Mouse (Mus musculus) thymus, postnatal 25 days (tissue): ENCODE results near the gene Map3k13.

Experiments used
- DNase-seq: peaks from one replicate; pipeline ENCODE4 v3.0.0; 2022

Map3k13 gene

DNA sequence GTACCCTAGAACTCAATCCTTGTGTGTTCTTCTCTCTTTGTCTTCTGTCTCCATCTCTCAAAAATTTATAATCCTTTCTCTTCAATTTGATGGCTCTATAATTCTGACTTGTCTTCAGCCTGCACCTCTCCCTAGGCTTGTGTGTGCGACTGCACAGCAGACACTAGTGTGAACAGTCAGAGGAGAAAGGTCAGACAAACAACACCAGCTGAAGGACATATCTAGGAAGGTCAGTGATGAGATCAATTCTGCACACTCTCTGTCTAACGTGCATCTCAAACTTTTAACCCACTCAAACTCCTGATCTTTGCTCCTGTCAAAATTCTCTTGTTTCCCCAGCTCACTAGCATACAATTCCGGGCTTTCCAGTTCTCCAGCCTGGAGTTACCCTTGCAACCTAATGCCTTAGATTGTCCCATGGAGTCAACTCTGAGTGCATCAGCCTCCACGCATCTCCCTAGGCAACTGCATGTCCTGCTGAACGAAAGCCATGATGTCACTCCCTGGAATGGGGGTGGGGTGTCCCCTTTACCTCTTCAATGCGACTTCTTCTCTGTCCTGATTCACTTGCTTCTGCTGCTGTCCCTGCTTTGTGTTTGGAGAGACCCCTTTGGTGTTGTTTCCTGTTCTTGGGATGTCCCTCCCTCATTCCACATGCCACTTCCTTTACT lies 19.2 kb downstream of the Map3k13 start:
- no peak for DNase-seq

DNA sequence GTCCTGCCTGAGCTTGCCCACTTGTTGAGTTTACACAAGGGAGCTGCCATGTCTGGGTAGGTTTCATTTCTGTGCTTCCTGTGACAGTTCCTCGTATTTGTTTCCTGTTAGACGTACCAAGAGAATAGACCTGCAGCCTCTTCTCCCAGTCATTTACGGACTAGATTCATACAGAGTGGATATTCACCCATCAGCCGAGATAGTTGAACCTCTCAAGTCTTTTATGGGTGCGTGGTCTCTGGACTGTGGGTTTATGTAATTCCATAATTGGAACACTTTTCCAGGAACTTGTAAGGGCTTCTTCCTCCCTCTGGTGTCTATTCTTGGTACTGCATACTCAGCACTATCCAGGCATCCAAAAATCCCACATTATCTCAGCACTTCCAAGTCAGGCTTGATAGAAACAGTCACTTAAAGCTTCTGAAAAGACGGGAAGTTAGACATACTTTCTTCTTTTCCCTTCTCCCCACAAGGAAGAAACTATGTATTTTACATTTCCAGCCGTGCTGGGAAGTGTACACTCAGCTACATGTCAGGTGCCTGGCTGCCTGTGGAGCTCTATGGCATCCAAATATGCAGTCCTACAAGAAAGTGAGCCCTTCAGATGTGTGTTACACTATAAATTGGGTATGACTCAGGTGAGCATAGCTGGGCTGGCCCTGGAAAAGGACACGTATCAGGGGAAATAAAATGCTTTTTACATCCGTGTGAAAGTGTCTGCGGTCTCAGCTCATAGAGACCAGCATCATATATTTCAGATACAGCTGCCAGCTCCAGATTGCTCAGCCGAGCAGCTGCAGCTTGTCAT lies 20.9 kb downstream of the Map3k13 start:
- DNase-seq: peak; percentile 44

DNA sequence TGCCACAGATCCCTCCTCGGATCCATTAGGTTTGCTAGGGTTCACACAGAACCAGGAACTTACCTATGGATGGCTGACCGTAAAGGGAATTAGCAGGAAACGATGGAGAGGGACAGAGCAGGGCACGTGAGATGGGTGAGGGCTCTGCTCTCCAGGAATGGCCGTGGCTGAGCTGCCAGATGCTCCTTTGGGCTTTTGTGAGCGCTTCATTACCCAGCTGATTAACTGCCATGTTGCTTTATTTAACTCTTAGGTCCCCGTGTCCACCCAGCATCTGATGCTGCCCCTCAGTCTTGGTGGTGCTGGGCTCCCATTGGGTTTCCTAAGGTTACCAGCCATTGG lies 21.5 kb downstream of the Map3k13 start:
- DNase-seq: no peak

DNA sequence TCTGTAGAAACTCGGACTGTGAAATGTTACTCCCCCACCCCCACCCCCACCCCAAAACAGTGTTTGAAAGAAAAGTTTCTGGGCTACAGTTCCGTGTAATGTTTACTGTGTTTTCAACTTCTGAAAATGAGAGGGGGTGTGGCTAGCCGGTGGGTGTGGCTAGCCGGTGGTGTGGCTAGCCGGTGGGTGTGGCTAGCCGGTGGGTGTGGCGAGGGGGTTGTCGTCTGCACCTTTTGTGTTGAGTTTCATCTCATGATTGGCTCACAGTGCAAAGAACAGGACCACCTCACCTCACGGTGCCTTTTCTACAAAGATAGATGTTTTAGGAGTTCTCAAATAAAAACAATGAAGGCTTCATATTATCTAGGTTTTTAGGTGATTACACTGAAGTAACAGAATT lies 24.0 kb downstream of the Map3k13 start:
- DNase-seq: no peak

DNA sequence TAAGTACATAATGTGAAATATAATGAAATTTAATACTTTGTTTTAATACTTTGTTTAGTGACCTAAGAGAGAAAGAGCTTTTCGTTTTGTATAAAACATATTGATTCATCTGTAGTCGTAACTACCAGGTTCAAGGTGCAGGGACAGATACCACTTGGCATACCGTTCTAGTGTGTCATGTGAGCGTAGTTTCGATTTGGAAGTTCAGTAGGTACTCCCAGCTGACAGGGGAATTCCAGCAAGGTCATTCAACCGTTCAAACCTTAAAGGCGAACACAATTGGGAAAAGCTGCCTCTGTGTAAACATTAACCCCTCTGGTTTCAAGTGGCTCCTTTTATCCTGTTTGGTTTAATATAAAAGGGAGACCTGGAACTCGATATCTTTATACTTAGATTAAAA lies 24.5 kb downstream of the Map3k13 start:
- no peak for DNase-seq

DNA sequence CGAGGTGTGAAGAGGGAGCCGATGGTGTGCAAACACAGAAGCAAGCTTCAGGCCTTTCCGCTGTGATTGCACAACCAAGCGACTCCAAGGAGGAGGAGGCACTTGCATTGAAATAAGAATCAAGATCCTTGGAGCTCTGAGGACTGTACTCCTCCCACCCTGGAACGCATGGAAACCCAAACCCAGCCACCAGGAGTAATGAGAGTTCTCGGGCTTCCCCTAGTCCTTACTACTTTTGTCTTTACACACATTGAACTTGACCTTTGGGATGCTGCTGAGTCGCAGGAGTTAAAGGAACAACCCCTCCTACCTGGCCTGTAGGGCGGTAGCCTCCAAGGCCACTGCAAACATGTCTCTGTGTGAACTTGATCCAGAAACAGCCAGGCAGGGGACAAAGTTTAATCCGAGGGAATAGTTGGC lies 31.5 kb downstream of the Map3k13 start:
- no peak for DNase-seq

DNA sequence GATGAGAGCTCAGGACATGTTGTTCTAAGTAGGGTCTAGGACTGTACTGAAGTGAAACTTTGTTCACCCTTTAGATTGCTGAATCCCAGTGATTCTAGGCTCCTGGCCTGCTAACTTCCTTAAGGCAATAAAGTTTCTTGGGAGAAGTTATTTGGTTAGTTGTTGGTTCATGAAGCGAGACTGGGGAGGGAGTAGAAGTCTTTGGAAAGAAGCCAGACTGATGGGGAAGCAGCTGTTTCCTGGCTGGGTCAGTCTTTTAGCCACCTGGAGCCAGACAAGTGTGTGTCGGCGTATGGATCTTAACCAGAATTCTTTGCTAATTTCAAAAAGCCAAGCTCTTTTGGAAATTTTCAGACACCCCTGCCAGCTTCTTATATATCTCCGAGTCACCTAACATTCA lies 33.0 kb downstream of the Map3k13 start:
- no peak for DNase-seq

DNA sequence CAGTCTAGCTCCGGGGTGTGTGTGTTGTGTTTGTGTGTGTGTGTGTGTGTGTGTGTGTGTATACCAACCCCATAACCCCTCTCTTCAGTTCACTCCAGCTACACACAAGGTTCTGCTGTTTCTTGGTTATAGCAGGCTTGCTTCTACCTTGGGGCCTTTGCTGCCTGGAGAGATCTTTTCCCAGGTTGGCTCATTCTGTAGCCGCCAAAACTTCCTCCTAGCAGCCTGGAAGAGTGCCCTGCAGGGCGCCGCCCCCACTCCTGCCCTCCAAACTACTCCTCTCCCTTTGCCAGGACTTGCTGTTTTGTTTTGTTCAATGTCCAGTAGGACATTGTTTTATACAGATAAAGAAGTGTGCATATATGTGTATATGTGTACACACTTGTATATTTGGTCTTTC lies 33.4 kb downstream of the Map3k13 start:
- DNase-seq: no peak

DNA sequence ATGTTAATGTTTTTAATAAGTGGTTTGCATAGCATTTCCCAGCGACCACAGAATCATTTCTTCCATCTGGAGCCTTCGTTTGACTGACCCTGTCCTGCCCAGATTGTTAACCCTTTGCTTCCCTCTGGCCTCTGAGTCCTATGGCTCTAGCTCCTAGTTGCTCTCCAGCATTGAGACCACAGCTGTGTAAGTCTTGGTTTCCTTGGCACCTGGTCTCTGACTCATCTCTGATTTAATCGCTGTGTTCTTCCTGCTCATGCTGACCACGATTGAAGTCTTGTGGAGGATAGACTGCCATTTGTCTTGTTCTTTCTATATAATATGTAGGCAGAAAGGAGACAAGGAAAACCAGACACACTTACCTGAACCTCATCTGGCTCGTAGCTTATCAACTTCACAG lies 35.6 kb downstream of the Map3k13 start:
- no peak for DNase-seq

DNA sequence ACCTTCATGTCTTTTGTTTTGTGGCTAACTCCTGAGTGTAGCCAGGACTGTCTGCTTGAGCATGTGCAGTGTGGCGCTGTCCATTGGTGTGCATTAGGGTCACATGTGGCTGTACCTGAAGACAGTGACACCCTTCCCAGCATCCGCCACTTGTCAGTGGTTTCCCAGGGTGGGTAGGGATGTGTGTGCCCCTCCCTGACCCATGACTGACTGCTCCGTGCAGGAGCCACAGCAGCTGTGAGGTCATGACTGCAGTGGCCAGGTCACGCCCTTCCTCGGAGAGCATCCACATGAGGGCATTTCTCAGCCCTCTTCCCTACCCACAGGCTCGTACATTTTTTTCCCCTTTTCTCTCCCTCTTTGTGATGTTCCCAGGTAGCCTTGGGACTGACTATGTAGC lies 36.6 kb downstream of the Map3k13 start:
- no peak for DNase-seq

DNA sequence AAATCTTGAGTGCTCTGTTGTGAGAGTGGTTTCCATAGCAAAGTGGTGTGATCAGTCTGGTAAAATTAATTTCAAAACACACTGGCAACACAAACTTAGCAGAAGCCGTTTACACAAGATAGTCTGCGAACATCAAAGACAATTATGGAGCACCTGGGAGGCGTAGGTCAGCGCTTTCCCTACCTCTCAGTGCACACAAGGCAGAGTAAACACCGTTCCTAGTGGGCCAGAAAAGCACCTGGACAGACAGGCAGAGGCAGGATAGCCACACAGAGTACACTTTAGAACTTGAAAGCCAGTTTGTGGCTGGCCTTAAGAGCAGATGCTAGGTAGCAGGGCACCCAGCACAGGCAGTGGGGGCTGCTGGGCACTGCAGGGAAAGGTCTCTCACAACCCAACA lies 37.6 kb downstream of the Map3k13 start:
- DNase-seq: no peak

DNA sequence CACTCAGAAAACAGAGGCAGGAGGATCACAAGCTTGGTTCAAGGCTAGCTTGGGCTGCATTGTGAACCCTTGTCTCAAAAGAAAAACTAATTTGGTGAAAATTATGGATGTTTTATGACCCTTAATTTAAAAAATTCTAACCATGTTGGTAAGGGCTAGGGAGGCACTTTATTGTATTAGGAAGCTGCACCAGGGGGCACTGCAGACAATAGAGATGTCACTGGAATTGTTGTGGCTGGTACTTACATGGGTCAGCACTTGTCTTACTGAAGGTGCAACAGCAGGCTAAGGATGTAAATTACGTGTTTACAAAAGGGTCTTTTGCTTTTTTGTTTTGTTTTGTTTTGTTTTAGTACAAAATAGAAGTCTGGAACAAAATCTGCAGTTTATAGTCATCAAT lies 39.3 kb downstream of the Map3k13 start:
- DNase-seq: no peak

DNA sequence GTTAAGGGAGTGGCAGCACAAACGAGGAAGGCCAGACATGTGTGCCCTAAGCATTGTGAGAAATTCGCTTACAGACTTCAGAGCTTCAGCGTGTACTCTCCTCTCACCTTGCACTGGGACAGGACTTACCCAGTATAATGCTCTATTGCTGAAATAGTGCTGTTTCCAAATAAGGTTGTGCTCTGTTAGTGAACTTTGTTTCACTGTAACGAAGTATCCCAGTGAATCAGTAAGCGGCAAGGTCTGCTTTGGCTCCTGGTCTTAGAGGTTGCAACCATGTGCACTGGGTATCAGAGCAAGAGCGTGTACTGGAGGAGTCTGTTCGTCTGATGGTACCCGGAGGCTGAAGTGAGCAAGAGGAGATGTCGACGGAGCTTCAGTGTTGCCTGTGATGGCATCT lies 39.8 kb downstream of the Map3k13 start:
- DNase-seq: no peak

DNA sequence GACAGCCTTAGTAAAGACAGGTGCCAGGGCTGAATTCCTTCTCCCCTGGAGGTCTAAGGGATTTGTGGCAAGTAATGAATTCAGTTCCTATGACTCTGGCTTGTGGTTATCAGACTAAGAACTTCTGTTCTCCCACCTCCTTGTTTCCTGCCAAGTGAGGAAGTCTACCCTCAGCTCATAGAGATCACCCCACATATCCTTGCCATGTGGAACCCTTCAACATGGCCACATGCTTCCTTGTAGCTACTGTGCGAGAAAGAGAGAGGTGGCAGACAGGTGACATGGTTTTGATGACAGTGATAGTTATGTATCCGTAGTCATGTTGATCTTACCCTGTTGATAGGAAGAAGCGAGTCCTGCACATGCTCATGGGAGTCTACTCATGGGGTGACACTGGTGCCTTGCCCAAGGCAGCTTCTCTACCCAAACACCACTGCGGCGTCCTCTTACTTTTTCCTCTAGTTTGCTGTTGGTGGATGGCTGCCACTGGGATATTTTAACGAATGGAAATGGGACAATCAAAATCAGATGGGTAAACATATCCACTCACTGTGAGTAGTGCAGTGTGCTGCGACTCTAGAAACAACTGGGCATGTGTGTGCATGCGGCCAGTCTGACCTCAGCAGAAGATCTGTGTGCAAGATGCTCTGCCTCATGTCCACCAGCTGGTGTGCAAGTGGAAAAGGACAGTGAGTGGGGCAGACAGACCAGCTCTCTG lies 40.9 kb downstream of the Map3k13 start:
- peak; percentile 43 for DNase-seq

DNA sequence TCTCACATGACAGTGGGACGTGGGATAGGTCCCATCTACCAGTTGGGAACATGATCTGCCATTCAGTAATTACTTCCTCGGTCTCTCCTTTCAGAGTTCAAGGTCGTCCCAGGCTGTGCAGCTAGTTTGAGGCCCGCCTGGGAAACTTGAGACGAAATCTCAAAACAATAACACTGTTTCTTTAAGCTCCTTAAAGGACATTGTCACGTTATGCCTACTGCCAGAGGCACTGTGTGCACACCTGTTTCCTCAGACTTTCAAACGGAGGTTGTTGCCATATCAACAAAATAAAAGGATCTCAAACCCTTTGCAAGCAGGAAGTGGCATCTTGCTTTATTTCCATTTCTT lies 41.4 kb downstream of the Map3k13 start:
- DNase-seq: peak; percentile 61

DNA sequence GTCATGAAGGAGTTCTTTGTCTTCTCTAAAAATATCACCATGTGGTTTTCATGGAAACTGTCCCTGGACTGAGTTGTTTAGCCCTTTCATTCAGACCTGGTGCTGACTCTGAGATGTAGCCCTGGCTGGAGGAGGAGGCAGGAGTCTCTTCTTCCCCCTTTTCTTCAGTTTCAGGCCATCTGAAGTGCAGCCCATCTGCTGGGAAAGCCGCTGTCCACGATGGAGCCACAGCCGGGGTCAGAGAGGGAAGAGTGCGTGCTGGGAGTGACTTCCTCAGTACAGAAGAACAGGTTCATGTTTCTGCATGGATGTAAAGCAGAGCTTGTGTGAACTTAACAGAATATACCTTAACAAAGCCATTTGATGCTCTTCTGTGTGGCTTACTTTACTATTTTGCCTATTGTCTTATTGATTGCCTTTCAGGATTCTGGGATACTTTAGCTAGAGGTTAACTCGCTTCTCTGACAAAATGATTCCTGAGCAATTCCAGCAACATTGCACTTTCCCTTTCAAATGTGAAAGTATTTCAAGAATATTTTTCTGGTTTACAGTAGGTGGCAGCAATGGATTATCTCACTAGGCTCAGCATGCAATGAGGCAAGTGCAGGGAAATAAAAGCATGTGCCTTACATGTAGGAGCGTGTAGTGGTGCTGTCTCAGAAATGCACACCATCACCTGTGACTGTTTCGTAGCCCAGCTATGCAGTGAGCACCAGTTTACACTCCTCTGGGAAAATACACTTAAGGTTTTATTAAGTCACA lies 42.3 kb downstream of the Map3k13 start:
- peak; percentile 52 for DNase-seq

DNA sequence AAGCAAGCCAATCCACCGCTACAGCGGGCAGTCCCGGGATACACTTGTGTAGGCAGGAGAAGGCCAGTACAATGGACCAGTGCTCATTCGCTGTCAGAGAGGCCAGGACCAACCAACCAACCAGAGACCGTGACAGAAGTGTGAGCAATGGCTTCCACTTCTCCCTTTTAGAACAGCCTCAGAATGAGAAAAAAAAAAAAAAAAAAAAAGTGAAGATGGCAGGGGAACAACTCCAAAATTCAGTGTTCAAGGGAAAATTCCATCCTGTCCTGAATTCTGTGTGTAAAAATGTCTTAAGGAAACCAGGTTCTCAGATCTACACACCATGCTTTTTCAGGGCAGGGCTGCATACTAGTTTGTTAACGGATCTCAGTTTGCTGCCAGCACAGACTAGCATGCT lies 43.5 kb downstream of the Map3k13 start:
- DNase-seq: no peak

DNA sequence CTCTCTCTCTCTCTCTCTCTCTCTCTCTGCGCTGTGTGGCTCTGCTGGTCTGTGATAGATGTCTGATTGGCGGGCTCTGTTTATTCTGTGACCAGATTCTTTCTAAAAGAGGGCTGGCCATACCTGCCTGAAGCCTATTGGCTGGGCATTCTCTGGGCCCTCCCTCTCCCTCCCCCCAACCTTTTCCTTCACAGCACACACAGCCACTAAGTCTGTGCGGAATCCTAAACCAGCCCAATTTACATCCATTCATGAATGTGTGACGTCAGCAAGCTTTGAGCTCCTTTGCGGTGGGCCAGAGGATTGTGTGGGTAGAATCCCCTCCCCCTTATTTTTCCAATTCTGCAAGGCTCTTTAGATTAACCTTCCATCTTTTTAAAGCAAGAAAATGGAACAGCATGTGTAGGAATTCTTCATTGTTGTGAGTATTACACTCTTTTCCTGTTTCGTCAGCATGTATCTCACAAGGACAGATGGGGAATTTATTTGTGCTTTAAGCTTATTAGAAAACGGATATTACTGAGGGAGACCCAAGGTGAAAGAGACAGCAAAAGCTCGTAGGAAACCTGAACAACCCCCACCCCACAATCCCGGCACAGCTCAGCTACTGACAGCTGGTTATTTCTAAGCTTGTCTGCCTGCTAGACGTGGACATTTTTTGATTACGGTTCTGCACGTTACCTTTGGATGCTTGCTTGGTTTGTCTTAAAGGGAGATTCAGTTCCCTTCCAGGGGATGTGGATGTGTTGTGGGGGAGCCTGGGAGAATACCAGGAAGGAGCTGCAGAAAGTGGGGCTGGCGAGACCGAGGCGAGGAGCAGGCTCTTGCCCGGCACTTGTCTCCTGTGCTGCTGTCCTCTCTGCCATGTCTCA lies 51.9 kb downstream of the Map3k13 start:
- DNase-seq: peak; percentile 51

DNA sequence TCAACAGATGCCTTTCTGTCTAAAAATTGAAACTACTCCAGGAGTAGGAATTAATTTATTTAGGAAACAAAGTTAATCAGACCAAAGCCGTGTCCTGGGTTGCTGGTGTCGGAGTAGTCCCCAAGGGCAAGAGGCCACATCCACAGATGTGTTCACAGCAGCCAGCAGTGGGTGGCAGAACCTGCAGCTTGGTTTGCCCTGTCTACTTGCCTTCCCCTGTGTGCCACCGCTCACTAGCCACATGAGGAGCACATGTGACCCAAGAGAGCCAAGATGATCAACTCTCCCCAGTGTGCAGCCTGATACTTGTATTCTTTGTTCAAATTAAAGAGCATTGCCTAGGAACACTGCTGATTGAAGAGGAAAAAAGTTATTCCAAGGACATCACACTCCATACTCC lies 54.3 kb downstream of the Map3k13 start:
- DNase-seq: no peak

DNA sequence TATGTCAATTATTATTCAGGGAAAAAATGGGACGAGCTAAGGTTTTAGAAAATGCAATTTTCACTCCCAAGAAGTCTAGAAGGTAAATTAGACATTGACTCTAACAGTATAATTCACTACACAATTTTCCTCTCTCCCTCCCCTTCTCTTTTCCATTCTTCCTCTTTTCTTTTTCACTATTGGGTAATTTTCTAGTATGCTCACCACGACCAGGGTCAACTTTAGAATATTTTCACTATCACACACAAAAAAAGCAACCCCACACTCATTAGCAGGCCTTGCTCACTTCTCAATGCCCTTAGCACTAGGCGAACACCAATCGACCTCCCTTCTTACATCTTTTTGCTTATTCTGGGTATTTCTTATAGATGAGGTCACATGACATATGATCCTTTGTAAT lies 54.7 kb downstream of the Map3k13 start:
- no peak for DNase-seq

DNA sequence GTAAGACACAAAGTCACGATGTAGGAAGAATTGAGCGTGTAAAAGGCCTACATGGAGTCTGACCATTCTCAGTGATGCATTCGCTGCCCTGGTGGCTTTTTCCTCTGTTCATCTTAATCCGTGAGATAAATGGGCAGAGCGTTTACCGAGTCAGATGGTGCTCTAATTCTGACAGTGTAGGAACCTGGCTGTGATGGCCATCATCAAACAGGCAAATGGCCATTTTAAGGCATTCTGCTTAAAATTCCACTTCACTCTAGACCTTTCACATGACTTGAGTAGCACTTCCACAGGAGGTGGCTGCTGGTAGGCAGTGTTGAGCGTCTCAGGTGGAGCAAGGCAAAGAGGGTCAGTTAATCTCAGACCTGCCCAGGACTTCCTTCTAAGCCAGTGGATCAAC lies 58.2 kb downstream of the Map3k13 start:
- no peak for DNase-seq

DNA sequence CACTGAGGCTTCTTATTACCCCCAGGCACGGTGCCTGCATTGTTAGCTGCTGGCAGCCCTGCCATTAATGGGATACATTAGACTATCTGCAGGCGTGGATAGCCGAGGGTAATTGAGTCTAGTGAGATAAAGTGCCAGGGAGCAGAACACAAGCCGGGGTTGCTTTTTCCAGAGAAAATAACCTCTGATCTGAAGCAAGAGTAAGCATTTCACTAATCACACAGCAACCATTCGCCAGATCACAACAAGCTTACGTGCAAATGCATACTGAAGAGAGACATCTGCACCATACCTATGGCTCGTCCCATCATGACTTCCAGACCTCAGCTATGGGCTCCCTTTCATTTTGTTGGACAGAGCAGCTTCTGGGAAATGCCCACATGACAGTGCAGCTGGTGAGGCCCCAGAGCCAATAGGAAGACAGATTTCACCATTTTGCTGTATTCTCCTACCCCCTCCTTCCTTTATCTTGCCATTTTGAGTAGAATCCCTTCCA lies 59.3 kb downstream of the Map3k13 start:
- DNase-seq: no peak
